Mouse (Mus musculus): ENCODE data around the gene Ola1. TPM values are rescaled to one million over a fixed set of nuclear protein-coding genes. Genes with fewer than 3 reads are reported as not detected.
A peak's percentile ranks its signal among the peaks of the same experiment; 100 is the strongest.

The Ola1 gene
- polyA plus RNA-seq, 1 experiment, result 5.3 TPM

DNA sequence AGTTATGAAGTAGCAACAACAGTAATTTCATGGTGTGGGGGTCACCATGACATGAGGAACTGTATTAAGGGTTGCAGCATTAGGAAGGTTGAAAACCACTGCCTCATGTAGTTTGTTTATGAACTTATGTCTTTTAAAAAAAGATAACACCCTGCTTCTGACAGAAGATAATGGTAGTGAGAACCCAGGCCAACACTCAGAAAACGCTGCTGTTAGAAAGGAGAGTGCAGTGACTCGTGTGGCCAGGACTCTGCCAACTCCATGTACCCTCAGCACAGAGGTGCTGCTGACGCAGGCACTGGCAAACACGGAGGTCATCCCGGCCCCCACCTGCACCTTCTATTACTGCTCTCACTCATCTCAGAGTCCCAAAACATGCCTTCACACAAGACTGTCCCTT lies 111.6 kb downstream of the Ola1 start:
- 79% methylated on average over 5 of the region's 5 CpGs for WGBS
- H3K4me1 ChIP-seq (ENCODE audit: control insufficient read depth, insufficient read depth, low read length), result no peaks in the 10 kb centered on the region
- no peak overlapping the region for H3K4me3 ChIP-seq (replicated peaks; ENCODE audit: extremely low read depth, low read depth, low read length)
- no peak for TF ChIP-seq POLR2A (IDR thresholded peaks at IDR 0.05; ENCODE audit: borderline replicate concordance, extremely low read depth, low read depth, low read length)
- no peak for TF ChIP-seq CTCF (IDR thresholded peaks at IDR 0.05; ENCODE audit: insufficient read depth, low read length)
- no peak for DNase-seq

DNA sequence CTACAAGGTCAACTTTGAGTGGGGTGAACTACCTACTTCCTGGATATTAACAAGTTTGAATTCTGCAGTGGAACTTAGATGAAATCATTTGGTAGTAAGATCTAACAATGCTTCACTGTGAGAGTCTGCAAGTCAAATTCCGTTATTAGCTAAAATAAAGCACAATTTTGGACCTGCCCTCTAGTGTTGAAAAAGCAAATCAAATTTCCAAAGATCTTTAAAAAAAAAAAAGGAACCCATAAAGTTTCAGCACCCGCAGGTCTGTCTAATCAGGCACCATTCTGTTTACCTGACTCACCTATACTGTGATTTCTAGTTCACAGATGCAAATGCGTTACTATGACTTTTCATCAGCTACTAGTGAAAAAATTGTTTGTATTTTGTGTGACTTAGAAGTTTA lies 122.2 kb downstream of the Ola1 start:
- WGBS, result 66% methylated on average over 3 of the region's 3 CpGs
- TF ChIP-seq CTCF (IDR thresholded peaks at IDR 0.05; ENCODE audit: insufficient read depth, low read length) (no peak), POLR2A (IDR thresholded peaks at IDR 0.05; ENCODE audit: borderline replicate concordance, extremely low read depth, low read depth, low read length) (no peak)
- no peaks in the 10 kb centered on the region for H3K4me1 ChIP-seq (ENCODE audit: control insufficient read depth, insufficient read depth, low read length)
- no peak overlapping the region for H3K4me3 ChIP-seq (replicated peaks; ENCODE audit: extremely low read depth, low read depth, low read length)
- DNase-seq, result no peak

DNA sequence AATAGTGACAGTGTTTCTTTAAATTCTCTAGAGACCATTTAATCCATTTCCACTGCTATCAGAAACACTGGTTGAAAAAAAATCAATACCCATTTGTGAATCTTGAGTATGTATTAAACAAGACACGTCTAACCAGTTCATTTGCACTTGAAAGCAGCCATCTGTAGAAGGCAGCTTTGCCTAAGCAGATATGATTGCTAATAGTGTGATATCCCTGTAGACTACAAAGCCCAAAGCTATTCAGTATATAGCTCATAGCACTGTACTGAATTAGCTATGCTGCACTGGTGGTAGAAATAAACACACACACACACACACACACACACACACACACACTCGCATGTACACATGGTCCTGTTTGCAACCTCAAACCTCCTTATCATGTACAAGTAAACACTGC lies 123.4 kb downstream of the Ola1 start:
- DNase-seq, result no peak
- TF ChIP-seq CTCF (IDR thresholded peaks at IDR 0.05; ENCODE audit: insufficient read depth, low read length), result no peak
- no peak for TF ChIP-seq POLR2A (IDR thresholded peaks at IDR 0.05; ENCODE audit: borderline replicate concordance, extremely low read depth, low read depth, low read length)
- Histone ChIP-seq H3K4me1 (ENCODE audit: control insufficient read depth, insufficient read depth, low read length) (no peaks in the 10 kb centered on the region), H3K4me3 (replicated peaks; ENCODE audit: extremely low read depth, low read depth, low read length) (no peak overlapping the region)
- WGBS, result 74% methylated on average over 2 of the region's 2 CpGs

DNA sequence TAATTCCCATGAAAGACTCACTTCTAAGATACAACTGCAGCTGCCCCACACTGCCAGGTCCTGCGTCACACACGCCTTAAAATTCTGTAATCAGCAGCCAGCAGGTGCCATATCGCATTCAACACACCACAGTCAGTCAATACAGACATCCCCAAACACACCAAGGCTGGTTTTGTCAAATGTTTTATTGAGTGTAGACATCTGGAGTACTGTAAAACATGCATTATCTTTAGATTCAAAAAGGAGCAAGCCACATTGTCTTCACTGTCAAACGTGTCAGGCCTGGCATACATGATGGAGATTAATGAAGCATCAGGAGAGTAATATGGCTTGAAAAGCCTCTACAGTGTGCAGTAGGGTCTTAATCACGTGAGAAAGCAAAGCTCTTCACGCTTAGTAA lies 125.7 kb downstream of the Ola1 start:
- Histone ChIP-seq H3K4me1 (ENCODE audit: control insufficient read depth, insufficient read depth, low read length) (no peaks in the 10 kb centered on the region), H3K4me3 (replicated peaks; ENCODE audit: extremely low read depth, low read depth, low read length) (no peak overlapping the region)
- no peak for DNase-seq
- WGBS, result 89% methylated on average over 6 of the region's 6 CpGs
- TF ChIP-seq CTCF (IDR thresholded peaks at IDR 0.05; ENCODE audit: insufficient read depth, low read length), result no peak
- TF ChIP-seq POLR2A (IDR thresholded peaks at IDR 0.05; ENCODE audit: borderline replicate concordance, extremely low read depth, low read depth, low read length), result no peak

DNA sequence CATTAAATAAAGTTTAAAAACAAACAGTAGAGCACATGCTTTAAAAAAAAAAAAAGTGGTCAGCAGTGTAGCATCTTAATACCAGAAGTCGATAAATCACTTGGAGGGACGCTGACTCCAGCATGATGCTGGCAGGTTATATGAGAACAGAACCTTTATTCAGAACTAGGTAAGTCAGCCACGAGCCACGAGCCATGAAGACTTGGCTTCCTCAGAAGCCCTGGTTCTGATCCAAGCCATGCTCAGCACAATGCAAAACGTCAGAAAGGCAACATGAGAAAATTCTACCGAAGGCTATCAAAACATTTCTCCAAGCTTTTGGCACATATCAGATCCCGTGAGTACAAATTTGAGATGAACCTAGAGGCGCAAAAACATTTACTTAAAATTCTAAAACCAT lies 127.4 kb downstream of the Ola1 start:
- Histone ChIP-seq H3K4me1 (ENCODE audit: control insufficient read depth, insufficient read depth, low read length) (no peaks in the 10 kb centered on the region), H3K4me3 (replicated peaks; ENCODE audit: extremely low read depth, low read depth, low read length) (no peak overlapping the region)
- 85% methylated on average over 8 of the region's 8 CpGs for WGBS
- no peak for DNase-seq
- TF ChIP-seq CTCF (IDR thresholded peaks at IDR 0.05; ENCODE audit: insufficient read depth, low read length) (no peak), POLR2A (IDR thresholded peaks at IDR 0.05; ENCODE audit: borderline replicate concordance, extremely low read depth, low read depth, low read length) (no peak)

DNA sequence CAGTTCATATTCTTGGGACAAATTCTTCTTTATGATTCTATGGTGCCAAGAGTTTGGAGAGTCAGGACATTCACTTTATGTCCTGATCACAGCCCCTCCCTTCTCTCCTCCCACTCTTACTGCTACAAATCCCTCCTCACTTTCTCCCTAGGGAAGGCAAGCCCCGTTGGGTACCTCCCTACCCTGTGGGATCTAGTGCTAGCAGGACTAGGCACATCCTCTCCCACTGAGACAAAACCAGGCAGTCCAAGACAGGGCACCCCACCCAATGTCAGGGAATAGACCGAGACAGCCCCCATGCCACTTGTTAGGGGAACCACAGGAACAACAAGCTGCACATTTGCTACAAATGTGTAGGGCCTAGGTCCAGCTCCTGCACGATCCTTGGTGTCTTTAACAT lies 131.1 kb downstream of the Ola1 start:
- TF ChIP-seq CTCF (IDR thresholded peaks at IDR 0.05; ENCODE audit: insufficient read depth, low read length), result no peak
- no peak for TF ChIP-seq POLR2A (IDR thresholded peaks at IDR 0.05; ENCODE audit: borderline replicate concordance, extremely low read depth, low read depth, low read length)
- no peak overlapping the region for H3K4me3 ChIP-seq (replicated peaks; ENCODE audit: extremely low read depth, low read depth, low read length)
- DNase-seq, result no peak
- 58% methylated on average over 3 of the region's 3 CpGs for WGBS
- H3K4me1 ChIP-seq (ENCODE audit: control insufficient read depth, insufficient read depth, low read length), result no peaks in the 10 kb centered on the region

DNA sequence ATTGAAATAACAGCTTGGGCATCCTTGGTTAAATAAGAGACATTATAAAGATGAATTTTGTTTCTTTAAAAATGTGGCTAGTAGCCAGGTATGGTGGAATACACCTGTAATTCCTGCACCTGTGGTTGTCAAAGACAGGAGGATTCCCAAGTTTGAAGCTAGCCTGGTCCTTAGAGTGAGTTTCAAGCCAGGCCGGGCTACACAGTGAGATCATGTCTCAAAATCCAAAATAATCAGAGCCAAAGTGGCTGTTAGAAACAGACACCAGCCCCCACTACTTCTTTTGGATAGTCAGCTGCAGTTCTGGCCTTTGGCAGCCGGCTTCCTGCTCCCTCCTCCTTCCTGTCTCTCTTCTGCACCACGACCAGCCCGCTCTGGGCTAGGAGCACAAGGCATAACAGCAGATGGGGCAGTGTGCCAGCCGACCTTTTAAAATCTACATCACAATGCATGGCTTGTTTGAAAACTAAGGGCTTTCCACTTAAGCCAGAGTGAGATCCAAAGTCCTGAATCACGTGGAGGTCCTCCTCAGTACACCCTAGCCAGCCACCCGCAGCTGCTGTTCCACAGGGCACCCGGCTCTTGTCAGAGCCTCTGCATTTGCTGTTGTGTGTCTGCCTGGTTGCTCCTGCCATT lies 132.9 kb downstream of the Ola1 start:
- no peak overlapping the region for H3K4me3 ChIP-seq (replicated peaks; ENCODE audit: extremely low read depth, low read depth, low read length)
- WGBS, result 13% methylated on average over 8 of the region's 8 CpGs
- no peak for TF ChIP-seq POLR2A (IDR thresholded peaks at IDR 0.05; ENCODE audit: borderline replicate concordance, extremely low read depth, low read depth, low read length)
- no peak for TF ChIP-seq CTCF (IDR thresholded peaks at IDR 0.05; ENCODE audit: insufficient read depth, low read length)
- no peaks in the 10 kb centered on the region for H3K4me1 ChIP-seq (ENCODE audit: control insufficient read depth, insufficient read depth, low read length)
- no peak for DNase-seq

DNA sequence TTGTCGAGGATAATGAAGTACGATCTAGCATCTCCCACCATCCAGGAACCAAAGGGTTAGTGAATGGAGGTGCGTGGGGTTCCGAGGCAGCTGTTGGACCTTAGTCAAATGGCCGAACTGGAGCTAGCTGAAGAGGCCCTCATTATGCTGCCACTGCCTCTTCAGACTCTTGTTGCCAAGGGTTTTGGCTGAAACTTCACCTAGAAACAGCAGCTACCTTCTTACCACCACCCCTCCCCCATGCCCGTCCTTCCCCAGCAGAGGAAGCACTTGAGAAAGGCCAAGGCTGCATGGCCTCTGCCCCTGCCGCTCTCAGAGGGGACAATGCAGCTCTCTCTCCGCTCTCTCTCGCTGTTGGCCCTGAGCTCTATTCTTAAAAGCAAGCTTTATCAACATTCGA lies 136.2 kb downstream of the Ola1 start:
- WGBS, result 70% methylated on average over 10 of the region's 10 CpGs

DNA sequence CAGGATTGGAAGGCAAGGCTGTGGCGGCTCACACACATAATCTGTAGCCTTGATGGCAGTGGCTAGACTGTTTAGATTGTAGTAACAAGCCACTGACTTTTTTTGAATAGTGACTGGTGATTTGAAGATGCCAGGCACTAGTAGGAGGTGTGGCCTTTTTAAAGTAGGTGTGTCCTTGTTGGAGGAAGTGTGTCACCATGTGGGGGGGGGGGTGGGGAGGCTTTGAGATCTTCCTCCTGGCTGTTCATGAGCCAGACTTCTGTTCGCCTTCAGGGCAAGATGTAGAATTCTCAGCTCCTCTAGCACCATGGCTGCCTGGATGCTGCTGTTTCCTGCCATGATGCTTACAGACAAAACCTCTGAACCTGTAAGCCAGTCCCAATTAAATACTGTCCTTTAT lies 136.9 kb downstream of the Ola1 start:
- TF ChIP-seq CTCF (IDR thresholded peaks at IDR 0.05; ENCODE audit: insufficient read depth, low read length) (no peak), POLR2A (IDR thresholded peaks at IDR 0.05; ENCODE audit: borderline replicate concordance, extremely low read depth, low read depth, low read length) (no peak)
- H3K4me3 ChIP-seq (replicated peaks; ENCODE audit: extremely low read depth, low read depth, low read length), result no peak overlapping the region
- H3K4me1 ChIP-seq (ENCODE audit: control insufficient read depth, insufficient read depth, low read length), result no peaks in the 10 kb centered on the region
- WGBS, result 67% methylated on average over 2 of the region's 2 CpGs
- no peak for DNase-seq

More for the DNA sequence above, 136.2 kb downstream of the Ola1 start:
- Histone ChIP-seq H3K4me1 (ENCODE audit: control insufficient read depth, insufficient read depth, low read length) (no peaks in the 10 kb centered on the region), H3K4me3 (replicated peaks; ENCODE audit: extremely low read depth, low read depth, low read length) (no peak overlapping the region)
- TF ChIP-seq CTCF (IDR thresholded peaks at IDR 0.05; ENCODE audit: insufficient read depth, low read length) (no peak), POLR2A (IDR thresholded peaks at IDR 0.05; ENCODE audit: borderline replicate concordance, extremely low read depth, low read depth, low read length) (no peak)
- DNase-seq, result peak; percentile 42

DNA sequence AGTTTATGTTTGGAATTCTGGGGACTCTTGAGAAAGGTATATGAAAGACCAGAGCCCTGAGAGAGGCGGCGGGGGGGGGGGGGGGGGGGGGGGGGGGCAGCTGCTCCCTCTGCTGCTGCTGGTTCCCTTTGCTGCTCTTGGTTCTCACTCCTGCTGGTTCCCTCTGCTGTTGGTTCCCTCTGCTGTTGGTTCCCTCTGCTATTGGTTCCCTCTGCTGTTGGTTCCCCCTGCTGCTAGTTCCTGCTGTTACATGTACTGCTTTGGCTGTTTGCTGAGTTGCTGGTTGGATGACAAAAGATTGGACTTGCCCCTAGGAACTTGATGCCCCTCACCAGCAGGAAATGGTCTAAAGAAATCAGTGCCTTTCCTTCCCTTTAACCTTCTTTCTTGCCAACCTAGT lies 138.6 kb downstream of the Ola1 start:
- WGBS, result 21% methylated on average over 2 of the region's 2 CpGs

More for the DNA sequence above, 138.6 kb downstream of the Ola1 start:
- no peaks in the 10 kb centered on the region for H3K4me1 ChIP-seq (ENCODE audit: control insufficient read depth, insufficient read depth, low read length)
- TF ChIP-seq CTCF (IDR thresholded peaks at IDR 0.05; ENCODE audit: insufficient read depth, low read length) (0 out of 2 replicates have a peak, but pooled peaks have one; percentile 6), POLR2A (IDR thresholded peaks at IDR 0.05; ENCODE audit: borderline replicate concordance, extremely low read depth, low read depth, low read length) (no peak)
- no peak overlapping the region for H3K4me3 ChIP-seq (replicated peaks; ENCODE audit: extremely low read depth, low read depth, low read length)
- no peak for DNase-seq
